Mouse (Mus musculus) ES-E14 (cell line): Measurements from ENCODE around the gene Rara. TPM values are rescaled to one million over a fixed set of nuclear protein-coding genes. Genes with fewer than 3 reads are reported as not detected.

Experiments
- DNase-seq: peaks from one replicate; pipeline ENCODE4 v3.0.0-alpha.2; 2013; ENCODE audit warnings: low read depth, low spot score
- H3K27ac ChIP-seq: 2 replicates; pipeline ENCODE4 v1.5.1; 2012; ENCODE audit warnings: low read depth, mild to moderate bottlenecking, low read length, moderate library complexity, mixed read lengths; ENCODE audit not compliant: poor library complexity, insufficient read depth, severe bottlenecking
- H3K36me3 ChIP-seq: 2 replicates; pipeline ENCODE4 v1.6.1; 2012; ENCODE audit warnings: mild to moderate bottlenecking, low read length, moderate library complexity, mixed read lengths; ENCODE audit not compliant: control insufficient read depth, poor library complexity, insufficient read depth, severe bottlenecking
- H3K4me1 ChIP-seq, 2 experiments: fragments of 150-350 bp in 1 of 2; sonication (generic) in 1 of 2; 2 replicates each; pipeline ENCODE4 v1.6.1; 2012; ENCODE audit warnings: low read length in 2 of 2, mild to moderate bottlenecking in 1 of 2, mixed read lengths in 1 of 2; ENCODE audit not compliant: control insufficient read depth in 2 of 2, insufficient read depth in 2 of 2, poor library complexity in 1 of 2
- H3K4me3 ChIP-seq, 2 experiments: fragments of 150-350 bp in 1 of 2; sonication (generic) in 1 of 2; 2 replicates each; pipeline ENCODE4 v1.5.1; 2012; ENCODE audit warnings: low read length in 2 of 2, low read depth in 1 of 2, mild to moderate bottlenecking in 1 of 2, mixed read lengths in 1 of 2; ENCODE audit not compliant: insufficient read depth in 1 of 2, poor library complexity in 1 of 2, severe bottlenecking in 1 of 2
- H3K9ac ChIP-seq: 2 replicates; pipeline ENCODE4 v1.6.1; 2012; ENCODE audit warnings: low read depth, mild to moderate bottlenecking, low read length, mixed read lengths; ENCODE audit not compliant: poor library complexity, insufficient read depth, severe bottlenecking
- H3K9me3 ChIP-seq: fragments of 150-350 bp; sonication (generic); 2 replicates; pipeline ENCODE4 v1.6.1; 2012; ENCODE audit warnings: low read depth, mild to moderate bottlenecking, low read length; ENCODE audit not compliant: control insufficient read depth, insufficient read depth
- CHD2 ChIP-seq: IDR thresholded peaks from 2 replicates; pipeline ENCODE4 v1.6.1; 2014; ENCODE audit warnings: mild to moderate bottlenecking, low read depth, low read length, inconsistent platforms
- HCFC1 ChIP-seq: IDR thresholded peaks from 2 replicates; pipeline ENCODE4 v1.6.1; 2012; ENCODE audit warnings: low read length, inconsistent platforms, borderline replicate concordance; ENCODE audit not compliant: insufficient read depth
- MAFK ChIP-seq: IDR thresholded peaks from 2 replicates; pipeline ENCODE4 v1.6.1; 2014; ENCODE audit warnings: mild to moderate bottlenecking, low read depth, low read length, inconsistent platforms; ENCODE audit not compliant: insufficient read depth
- ZC3H11A ChIP-seq: IDR thresholded peaks from 2 replicates; pipeline ENCODE4 v1.6.1; 2012; ENCODE audit warnings: low read depth, mild to moderate bottlenecking, inconsistent platforms, low read length, borderline replicate concordance
- ZNF384 ChIP-seq: IDR thresholded peaks from 2 replicates; pipeline ENCODE4 v1.6.1; 2012; ENCODE audit warnings: low read depth, low read length, inconsistent platforms
- in situ Hi-C, 2 experiments: fragments of 600-800 bp; cut with MboI; formaldehyde crosslinking; loops; one replicate each; pipeline ENCODE4 v1.15.1; 2025; ENCODE audit warnings: low sequenced_read_pairs in 2 of 2, inconsistent platforms in 1 of 2; ENCODE audit not compliant: unreplicated experiment in 2 of 2
- total RNA-seq: library from RNA; depleted of rRNA; stranded (reverse); fragments of 300-350 nt; gene quantifications from 2 replicates; pipeline ENCODE4 v1.2.3, GENCODE M21; 2012

Rara gene
- total RNA-seq, 1 experiment = 25.8 TPM

GRCm38 (mm10) chr11:98905583-98905982 is 22.0 kb upstream of the Rara start:
- in situ Hi-C loops = no loop called here
- no peak overlapping the region for H3K9ac ChIP-seq
- TF ChIP-seq HCFC1 (no peak), ZNF384 (no peak), MAFK (no peak), ZC3H11A (no peak), CHD2 (no peak)
- H3K27ac ChIP-seq = no peak overlapping the region
- no peak for DNase-seq
- peaks cover 16% of the 10 kb centered on the region for H3K36me3 ChIP-seq
- H3K4me3 ChIP-seq = no peak overlapping the region
- H3K9me3 ChIP-seq = no peaks in the 10 kb centered on the region
- peaks cover 6 to 42% of the 10 kb centered on the region in 2 experiments; a peak in 3 of 4 replicates for H3K4me1 ChIP-seq

GRCm38 (mm10) chr11:98907063-98907436 is 20.6 kb upstream of the Rara start:
- peaks cover 6 to 39% of the 10 kb centered on the region in 2 experiments; a peak in 3 of 4 replicates for H3K4me1 ChIP-seq
- H3K9me3 ChIP-seq = no peaks in the 10 kb centered on the region
- in situ Hi-C loops = no loop called here
- peaks cover 30% of the 10 kb centered on the region for H3K36me3 ChIP-seq
- H3K27ac ChIP-seq = no peak overlapping the region
- peak overlapping the region; percentile 4 to 14; a peak in 1 of 4 replicates for H3K4me3 ChIP-seq
- DNase-seq = no peak
- TF ChIP-seq HCFC1 = no peak
- TF ChIP-seq ZC3H11A = no peak
- no peak for TF ChIP-seq MAFK
- peak overlapping the region; percentile 51; the same call in 1 of the 2 replicates for H3K9ac ChIP-seq

GRCm38 (mm10) chr11:98907437-98908173 is 20.0 kb upstream of the Rara start, which contains the start of gene Cdc6:
Gene Cdc6 (plus strand): TSS chr11:98907801.
- DNase-seq = peak; percentile 99
- Histone ChIP-seq H3K9ac (peak within 1 kb of the TSS; percentile 92), H3K4me3 (peak within 1 kb of the TSS; percentile 89 to 90), H3K27ac (peak within 1 kb of the TSS; percentile 77), H3K4me1 (peaks cover 6 to 34% of the 10 kb centered on the region in 2 experiments; a peak in 3 of 4 replicates), H3K36me3 (peaks cover 34% of the 10 kb centered on the region), H3K9me3 (no peaks in the 10 kb centered on the region)
- TF ChIP-seq HCFC1 (peak; percentile 97), CHD2 (0 out of 2 replicates have a peak, but pooled peaks have one; percentile 6), ZNF384 (peak; percentile 99), ZC3H11A (no peak), MAFK (peak; percentile 33; the same call in 1 of the 2 replicates)
- in situ Hi-C loops = no loop called here

GRCm38 (mm10) chr11:98909654-98910053 is 18.0 kb upstream of the Rara start:
- peaks cover 3 to 20% of the 10 kb centered on the region in 2 experiments; a peak in 3 of 4 replicates for H3K4me1 ChIP-seq
- in situ Hi-C loops = loop anchor here in 1 of 2 experiments (10.0 kb wide), 1 partner anchor 95 kb away; no protein-coding TSS in a partner anchor
- no peak for DNase-seq

More at GRCm38 (mm10) chr11:98909654-98910053, 18.0 kb upstream of the Rara start:
- Histone ChIP-seq H3K36me3 (peaks cover 49% of the 10 kb centered on the region), H3K27ac (no peak overlapping the region), H3K9me3 (no peaks in the 10 kb centered on the region), H3K4me3 (peak overlapping the region in 1 of 2 experiments; percentile 90; a peak in 1 of 4 replicates), H3K9ac (peak overlapping the region; percentile 50; the same call in 1 of the 2 replicates)
- no peak for TF ChIP-seq CHD2
- no peak for TF ChIP-seq HCFC1
- no peak for TF ChIP-seq ZC3H11A
